Comparison of ENCODE assay signal across 7 mouse cellular contexts in the genomic region with DNA sequence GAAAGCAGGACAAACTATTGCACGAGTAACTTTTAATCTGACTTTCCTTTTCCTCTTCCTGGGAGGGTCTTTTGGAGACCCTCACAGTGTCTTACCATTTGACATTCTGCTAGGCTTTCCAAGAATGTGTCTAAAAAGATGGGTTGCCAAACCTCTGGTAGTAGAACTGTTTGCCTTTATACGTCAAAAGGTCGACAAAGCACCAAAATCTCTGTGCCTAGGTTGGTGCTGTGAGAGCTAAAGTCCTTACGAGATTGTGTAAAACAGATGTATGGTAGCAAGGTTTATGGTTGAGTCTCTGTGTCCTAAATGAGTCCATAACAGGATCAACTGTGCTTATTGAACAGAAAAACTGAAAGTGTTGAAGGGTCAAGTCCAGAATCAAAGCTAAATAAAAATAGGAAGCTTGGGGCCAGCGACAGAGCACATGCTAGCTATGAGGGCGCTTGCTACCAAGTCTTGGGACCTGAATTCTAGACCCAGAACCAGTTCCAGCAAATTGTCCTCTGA. TPM values are rescaled to one million over a fixed set of nuclear protein-coding genes. Genes with fewer than 3 reads are reported as not detected.
DNase-seq lines count a peak whose midpoint lies in the region; ATAC-seq lines count a peak whose summit lies in the region.

No protein-coding gene starts in this region.

- 72% methylated on average over 6 of the region's 6 CpGs for WGBS in neural tube, embryonic 11.5 days
- WGBS in forebrain, embryonic 11.5 days = 65% methylated on average over 6 of the region's 6 CpGs
- 66% methylated on average over 6 of the region's 6 CpGs for WGBS in limb, embryonic 15.5 days

- peaks cover 3% of the 10 kb centered on the region; the same call in 1 of the 2 replicates for H3K4me1 ChIP-seq in neural tube, embryonic 11.5 days (ENCODE audit: control insufficient read depth, insufficient read depth, low read length)
- peaks cover 3% of the 10 kb centered on the region for H3K4me1 ChIP-seq in forebrain, embryonic 11.5 days (replicated peaks; ENCODE audit: control insufficient read depth, insufficient read depth, low read length)
- H3K4me1 ChIP-seq in limb, embryonic 15.5 days = peaks cover 19% of the 10 kb centered on the region

- peak overlapping the region; percentile 65; the same call in 1 of the 2 replicates for H3K9ac ChIP-seq in neural tube, embryonic 11.5 days (ENCODE audit: low read length)
- peak overlapping the region; percentile 93 for H3K9ac ChIP-seq in forebrain, embryonic 11.5 days (ENCODE audit: low read length)
- no peak overlapping the region; the same call in 1 of the 2 replicates for H3K9ac ChIP-seq in limb, embryonic 15.5 days

- H3K36me3 ChIP-seq in neural tube, embryonic 11.5 days (ENCODE audit: control insufficient read depth, insufficient read depth, low read length) = no peaks in the 10 kb centered on the region
- H3K36me3 ChIP-seq in forebrain, embryonic 11.5 days (ENCODE audit: control insufficient read depth, insufficient read depth, low read length) = no peaks in the 10 kb centered on the region
- no peaks in the 10 kb centered on the region for H3K36me3 ChIP-seq in limb, embryonic 15.5 days

- no peaks in the 10 kb centered on the region for H3K27me3 ChIP-seq in neural tube, embryonic 11.5 days (ENCODE audit: control insufficient read depth, insufficient read depth, low read length)
- no peaks in the 10 kb centered on the region for H3K27me3 ChIP-seq in forebrain, embryonic 11.5 days (ENCODE audit: control insufficient read depth, insufficient read depth, low read length)
- no peaks in the 10 kb centered on the region for H3K27me3 ChIP-seq in limb, embryonic 15.5 days

- H3K27ac ChIP-seq in neural tube, embryonic 11.5 days (ENCODE audit: low read depth, low read length) = 0 out of 2 replicates have a peak overlapping the region, but pooled peaks have one; percentile 86
- no peak overlapping the region for H3K27ac ChIP-seq in forebrain, embryonic 11.5 days (ENCODE audit: low read depth, low read length)
- peak overlapping the region; percentile 94 for H3K27ac ChIP-seq in limb, embryonic 15.5 days

- H3K4me2 ChIP-seq in neural tube, embryonic 11.5 days (ENCODE audit: low read depth) = peak overlapping the region; percentile 50
- peak overlapping the region; percentile 83 for H3K4me2 ChIP-seq in forebrain, embryonic 11.5 days (ENCODE audit: low read depth, low read length, severe bottlenecking)
- peak overlapping the region; percentile 91 for H3K4me2 ChIP-seq in limb, embryonic 15.5 days

- H3K4me3 ChIP-seq in neural tube, embryonic 11.5 days (ENCODE audit: low read depth, low read length) = peak overlapping the region; percentile 80; the same call in 1 of the 2 replicates
- peak overlapping the region; percentile 83 for H3K4me3 ChIP-seq in forebrain, embryonic 11.5 days (ENCODE audit: low read depth, low read length)
- H3K4me3 ChIP-seq in limb, embryonic 15.5 days = peak overlapping the region; percentile 84

- no peak for ATAC-seq in neural tube, embryonic 11.5 days (ENCODE audit: insufficient read depth, low FRiP score, low TSS enrichment)
- ATAC-seq in forebrain, embryonic 11.5 days (replicated peaks; ENCODE audit: low FRiP score) = no peak
- no peak for ATAC-seq in limb, embryonic 15.5 days (ENCODE audit: insufficient number of reproducible peaks, low FRiP score, low TSS enrichment, low read depth)

- no peaks in the 10 kb centered on the region for H3K9me3 ChIP-seq in neural tube, embryonic 11.5 days (ENCODE audit: control insufficient read depth, low read length)
- H3K9me3 ChIP-seq in forebrain, embryonic 11.5 days (ENCODE audit: control insufficient read depth, low read length) = no peaks in the 10 kb centered on the region
- no peaks in the 10 kb centered on the region for H3K9me3 ChIP-seq in limb, embryonic 15.5 days

- DNase-seq in neural tube, embryonic 11.5 days (ENCODE audit: low spot score) = no peak
- DNase-seq in neural tube, embryonic 10.5 days (ENCODE audit: extremely low spot score, low spot score) = no peak
- no peak for DNase-seq in forebrain, embryonic 11.5 days (ENCODE audit: low spot score)
- no peak for DNase-seq in urinary bladder, postnatal 10 days (ENCODE audit: low spot score)
- DNase-seq in gastrocnemius, postnatal 25 days = no peak
- DNase-seq in left cerebral cortex, adult 9 months (ENCODE audit: low spot score in 2 of 2) = no peak

RNA-seq across cellular contexts. Expression of a gene that starts 0.8 kb away (rescaled TPM):
- polyA plus RNA-seq in neural tube, embryonic 11.5 days (2014; fragmentation: Nextera tagmentation; extraction: Ambion mirVana) = 42.1 and 43.2 TPM in 2 replicates
- polyA plus RNA-seq in forebrain, embryonic 11.5 days (2014; fragmentation: Nextera tagmentation; extraction: Ambion mirVana) = 48.9 and 49.7 TPM in 2 replicates
- 35.4 and 38.1 TPM in 2 replicates for polyA plus RNA-seq in limb, embryonic 15.5 days (2015; fragmentation: Nextera tagmentation; extraction: Ambion mirVana)
- 1 to 10 TPM; 1.2 to 1.4 TPM for total RNA-seq in gastrocnemius, postnatal 25 days (2021)

RNA-seq across cellular contexts. Expression of a gene that starts 21.5 kb away (rescaled TPM):
- 8.3 and 10.6 TPM in 2 replicates for polyA plus RNA-seq in neural tube, embryonic 11.5 days (2014; fragmentation: Nextera tagmentation; extraction: Ambion mirVana)
- 12.6 and 12.7 TPM in 2 replicates for polyA plus RNA-seq in forebrain, embryonic 11.5 days (2014; fragmentation: Nextera tagmentation; extraction: Ambion mirVana)
- polyA plus RNA-seq in limb, embryonic 15.5 days (2015; fragmentation: Nextera tagmentation; extraction: Ambion mirVana) = 5.6 TPM in 2 replicates
- under 1 TPM; 0.20 to 0.86 TPM for total RNA-seq in gastrocnemius, postnatal 25 days (2021)
